Mouse (Mus musculus) ES-E14 (cell line): ENCODE measurements around the gene Kap.

Experiments used
- CHD2 ChIP-seq: IDR thresholded peaks from 2 replicates; pipeline ENCODE4 v1.6.1; 2014; ENCODE audit warnings: mild to moderate bottlenecking, low read depth, low read length, inconsistent platforms
- HCFC1 ChIP-seq: IDR thresholded peaks from 2 replicates; pipeline ENCODE4 v1.6.1; 2012; ENCODE audit warnings: low read length, inconsistent platforms, borderline replicate concordance; ENCODE audit not compliant: insufficient read depth
- MAFK ChIP-seq: IDR thresholded peaks from 2 replicates; pipeline ENCODE4 v1.6.1; 2014; ENCODE audit warnings: mild to moderate bottlenecking, low read depth, low read length, inconsistent platforms; ENCODE audit not compliant: insufficient read depth
- ZC3H11A ChIP-seq: IDR thresholded peaks from 2 replicates; pipeline ENCODE4 v1.6.1; 2012; ENCODE audit warnings: low read depth, mild to moderate bottlenecking, inconsistent platforms, low read length, borderline replicate concordance
- ZNF384 ChIP-seq: IDR thresholded peaks from 2 replicates; pipeline ENCODE4 v1.6.1; 2012; ENCODE audit warnings: low read depth, low read length, inconsistent platforms

DNA sequence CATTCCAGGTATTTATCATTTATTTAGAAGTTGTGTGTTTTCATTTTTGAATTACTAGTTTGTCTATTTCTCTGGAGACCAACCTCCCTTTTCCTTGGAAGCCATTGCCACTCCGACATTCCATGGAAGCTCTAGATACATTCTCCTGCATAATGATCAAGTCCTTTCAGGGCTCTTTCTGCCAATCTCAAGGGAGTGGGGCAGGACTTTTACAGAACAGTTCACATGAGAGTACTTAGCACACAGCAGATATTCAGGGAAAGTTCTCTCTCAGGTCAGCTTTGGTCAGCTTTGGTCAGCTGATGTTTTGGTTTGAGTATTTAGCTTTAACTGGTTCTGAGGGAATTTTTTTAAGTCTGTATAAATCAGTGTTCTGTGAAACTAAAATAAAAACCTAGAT lies 14.8 kb upstream of the Kap start:
- no peak for TF ChIP-seq HCFC1
- no peak for TF ChIP-seq ZNF384
- no peak for TF ChIP-seq ZC3H11A
- TF ChIP-seq CHD2, result no peak
- TF ChIP-seq MAFK, result no peak
